Mouse (Mus musculus) embryonic fibroblast, embryonic 13.5 days (primary cell): Measurements from ENCODE around the gene Gjc2.

Experiments used
- CTCF ChIP-seq: IDR thresholded peaks from 2 replicates; pipeline ENCODE4 v1.5.1; 2011; ENCODE audit warnings: mild to moderate bottlenecking, control low read depth, low read length, moderate library complexity, borderline replicate concordance; ENCODE audit not compliant: insufficient read depth
- POLR2A ChIP-seq: IDR thresholded peaks from 2 replicates; pipeline ENCODE4 v1.6.1; 2011; ENCODE audit warnings: low read depth, mild to moderate bottlenecking, control low read depth, low read length, moderate library complexity

- TF ChIP-seq CTCF (no peak), POLR2A (no peak)
Observed at GRCm38 (mm10) chr11:59135051-59135820, 47.8 kb downstream of the Gjc2 start.
